Comparison of ENCODE assay signal across 1 mouse cellular context in the genomic region with DNA sequence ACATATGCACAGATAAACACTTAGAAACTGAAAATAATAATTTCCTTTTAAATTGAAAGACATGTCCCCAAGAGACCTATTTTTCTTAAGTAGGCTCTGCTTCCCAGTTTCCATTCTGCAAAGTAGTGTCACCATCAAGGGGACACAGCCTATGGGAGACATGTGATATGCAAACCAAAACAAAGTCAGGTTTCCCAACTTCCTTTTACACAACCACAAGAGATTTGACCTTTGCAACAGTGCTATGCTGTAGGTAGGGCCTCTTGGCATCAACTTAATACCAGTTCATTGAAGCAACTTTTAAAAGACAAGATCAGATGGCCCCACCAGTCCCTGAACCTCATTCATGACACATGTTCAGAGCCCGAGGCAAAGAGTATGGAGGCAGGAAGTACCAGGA.
TF ChIP-seq lines count a peak whose summit lies in the region.

No protein-coding gene starts in this region.

TF ChIP-seq in CH12.LX, 34 proteins besides CTCF, POLR2A, EP300 and RAD21:
- TF ChIP-seq TCF12 (IDR thresholded peaks at IDR 0.05; ENCODE audit: low read depth, low read length) (no peak), MAX (IDR thresholded peaks at IDR 0.05; ENCODE audit: low read length) (no peak), GABPA (IDR thresholded peaks at IDR 0.05; ENCODE audit: insufficient replicate concordance, low read depth, low read length) (no peak), ZNF384 (IDR thresholded peaks at IDR 0.05; ENCODE audit: low read depth, low read length) (no peak), SMC3 (IDR thresholded peaks at IDR 0.05; ENCODE audit: low read depth, low read length) (no peak), UBTF (IDR thresholded peaks at IDR 0.05; ENCODE audit: low read depth, low read length) (no peak)
